9 mouse cellular contexts compared by ENCODE assay signal in the genomic region with DNA sequence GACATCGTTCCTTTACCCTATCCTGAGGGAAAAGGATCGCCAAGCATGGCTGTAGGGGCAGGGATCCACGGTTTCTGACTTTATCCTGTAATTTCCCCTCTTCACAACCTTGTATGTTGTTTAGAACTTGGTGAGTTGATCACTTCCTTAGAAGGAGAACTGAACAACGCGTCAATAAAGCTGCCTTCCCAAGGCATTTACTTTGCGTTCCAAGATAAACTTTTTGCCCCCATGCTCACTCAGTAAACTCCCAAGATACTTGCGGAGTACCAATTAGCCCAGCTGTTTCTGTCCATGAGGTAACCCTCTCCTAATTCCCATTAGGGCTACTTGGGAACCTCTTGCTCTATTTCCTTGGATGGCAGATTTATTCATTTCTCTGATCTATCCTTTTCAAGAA. TPM values are rescaled to one million over a fixed set of nuclear protein-coding genes. Genes with fewer than 3 reads are reported as not detected.
DNase-seq lines count a peak whose midpoint lies in the region; ATAC-seq lines count a peak whose summit lies in the region.
"Had no signal": no experiment of that assay in that cellular context is flagged by ENCODE, and none has a peak within 500 bp of the region (broad histone marks: within the 10 kb centered on the region; RNA-seq: fewer than 3 reads in every experiment).

No protein-coding gene starts in this region.

- no peak for DNase-seq in heart, postnatal 25 days (ENCODE audit: low spot score)
- DNase-seq in thymus, postnatal 36 days = no peak
- no peak for DNase-seq in right cerebral cortex, postnatal 25 days
- no peak for DNase-seq in thymus, adult 18-20 months

- H3K4me1 ChIP-seq in heart, embryonic 14.5 days (ENCODE audit: control insufficient read depth in 2 of 2, insufficient read depth in 2 of 2, low read length in 2 of 2) = peaks cover 3 to 23% of the 10 kb centered on the region in 2 experiments; a peak in 3 of 4 replicates
- no peaks in the 10 kb centered on the region for H3K4me1 ChIP-seq in brown adipose tissue, adult 24 weeks (ENCODE audit: control insufficient read depth, insufficient read depth, insufficient read length, low read length)
- H3K4me1 ChIP-seq in hindbrain, embryonic 12.5 days = peaks cover 12% of the 10 kb centered on the region; the same call in 1 of the 2 replicates
- H3K4me1 ChIP-seq in midbrain, embryonic 12.5 days = peaks cover 8% of the 10 kb centered on the region; the same call in 1 of the 2 replicates

- peak overlapping the region; percentile 74 for H3K9ac ChIP-seq in heart, embryonic 14.5 days (ENCODE audit: low read length)
- H3K9ac ChIP-seq in hindbrain, embryonic 12.5 days = peak overlapping the region; percentile 64; the same call in 1 of the 2 replicates
- peak overlapping the region; percentile 54; the same call in 1 of the 2 replicates for H3K9ac ChIP-seq in midbrain, embryonic 12.5 days (replicated peaks)

- ATAC-seq in heart, embryonic 14.5 days (ENCODE audit: insufficient number of reproducible peaks, insufficient read depth, low FRiP score, low read depth) = no peak
- no peak for ATAC-seq in hindbrain, embryonic 12.5 days (ENCODE audit: low FRiP score)
- no peak for ATAC-seq in midbrain, embryonic 12.5 days (ENCODE audit: low FRiP score, low read depth)

- intact Hi-C loops in heart, postnatal 25 days (cut with DNase I) = loop anchor here (2.0 to 10.0 kb wide), 2 partner anchors 231 to 569 kb away; no protein-coding TSS in a partner anchor

- H3K27me3 ChIP-seq in heart, embryonic 14.5 days (ENCODE audit: control insufficient read depth, insufficient read depth, low read length) = no peaks in the 10 kb centered on the region
- H3K27me3 ChIP-seq in hindbrain, embryonic 12.5 days = no peaks in the 10 kb centered on the region
- H3K27me3 ChIP-seq in midbrain, embryonic 12.5 days = peaks cover 5% of the 10 kb centered on the region

- no peaks in the 10 kb centered on the region for H3K9me3 ChIP-seq in heart, embryonic 14.5 days (ENCODE audit: control insufficient read depth, low read length)
- no peaks in the 10 kb centered on the region for H3K9me3 ChIP-seq in hindbrain, embryonic 12.5 days (replicated peaks)
- no peaks in the 10 kb centered on the region for H3K9me3 ChIP-seq in midbrain, embryonic 12.5 days

- WGBS in heart, embryonic 14.5 days = 37% methylated on average over 7 of the region's 7 CpGs
- WGBS in hindbrain, embryonic 12.5 days = 66% methylated on average over 7 of the region's 7 CpGs
- 66% methylated on average over 7 of the region's 7 CpGs for WGBS in midbrain, embryonic 12.5 days

- peak overlapping the region; percentile 68 to 75 for H3K4me3 ChIP-seq in heart, embryonic 14.5 days (ENCODE audit: control insufficient read depth in 1 of 2, insufficient read depth in 1 of 2, low read depth in 1 of 2, low read length in 2 of 2)
- H3K4me3 ChIP-seq in brown adipose tissue, adult 24 weeks (ENCODE audit: insufficient read depth, low read depth, low read length) = peak overlapping the region; percentile 72
- H3K4me3 ChIP-seq in hindbrain, embryonic 12.5 days = peak overlapping the region; percentile 56
- H3K4me3 ChIP-seq in midbrain, embryonic 12.5 days = peak overlapping the region; percentile 60

- peaks cover 8% of the 10 kb centered on the region for H3K36me3 ChIP-seq in heart, embryonic 14.5 days (ENCODE audit: control insufficient read depth, insufficient read depth, low read length)
- no peaks in the 10 kb centered on the region for H3K36me3 ChIP-seq in hindbrain, embryonic 12.5 days
- H3K36me3 ChIP-seq in midbrain, embryonic 12.5 days = no peaks in the 10 kb centered on the region

- H3K4me2 ChIP-seq in heart, embryonic 14.5 days (ENCODE audit: low read length) = peak overlapping the region; percentile 99
- peak overlapping the region; percentile 99 for H3K4me2 ChIP-seq in hindbrain, embryonic 12.5 days (replicated peaks)
- peak overlapping the region; percentile 100 for H3K4me2 ChIP-seq in midbrain, embryonic 12.5 days (replicated peaks)

- peak overlapping the region; percentile 57 to 62 for H3K27ac ChIP-seq in heart, embryonic 14.5 days (replicated peaks in 1 of 2; ENCODE audit: control insufficient read depth in 1 of 2, insufficient read depth in 1 of 2, low read depth in 2 of 2, low read length in 2 of 2)
- H3K27ac ChIP-seq in brown adipose tissue, adult 24 weeks (replicated peaks; ENCODE audit: low read depth, low read length) = peak overlapping the region; percentile 61
- H3K27ac ChIP-seq in hindbrain, embryonic 12.5 days = no peak overlapping the region
- no peak overlapping the region for H3K27ac ChIP-seq in midbrain, embryonic 12.5 days (replicated peaks)

RNA-seq across cellular contexts. Expression of a gene that starts 0.8 kb away (rescaled TPM):
- polyA plus RNA-seq in heart, embryonic 14.5 days (2014; fragmentation: Nextera tagmentation; extraction: Ambion mirVana) = 8.4 and 10.0 TPM in 2 replicates
- total RNA-seq in heart, postnatal 25 days (2021) = 1 to 10 TPM; 8.6 to 9.6 TPM
- polyA plus RNA-seq in brown adipose tissue, adult 24 weeks (2012; ENCODE audit: insufficient read depth, insufficient read length, missing spikeins) = 1.3 and 1.7 TPM in 2 replicates
- 11.2 and 11.6 TPM in 2 replicates for polyA plus RNA-seq in hindbrain, embryonic 12.5 days (2016; fragmentation: Nextera tagmentation; extraction: Ambion mirVana)
- polyA plus RNA-seq in midbrain, embryonic 12.5 days (2016; fragmentation: Nextera tagmentation; extraction: Ambion mirVana) = 6.8 and 7.0 TPM in 2 replicates
- total RNA-seq: MEL had no signal

Comparison
In these comparisons a context has a peak if more than half of its experiments do, and no peak if none do; other contexts are left out.
1. H3K27ac ChIP-seq: peak in heart, embryonic 14.5 days (2 of 2) and brown adipose tissue, adult 24 weeks (single experiment); none in hindbrain, embryonic 12.5 days (single experiment) and midbrain, embryonic 12.5 days (single experiment).
2. Peak in every context shown above with its lines, with median percentiles within 50 percentile points of each other: H3K4me2 ChIP-seq, H3K4me3 ChIP-seq and H3K9ac ChIP-seq.